Mouse (Mus musculus): ENCODE data around the gene Aldh1a3.

Aldh1a3 gene

DNA sequence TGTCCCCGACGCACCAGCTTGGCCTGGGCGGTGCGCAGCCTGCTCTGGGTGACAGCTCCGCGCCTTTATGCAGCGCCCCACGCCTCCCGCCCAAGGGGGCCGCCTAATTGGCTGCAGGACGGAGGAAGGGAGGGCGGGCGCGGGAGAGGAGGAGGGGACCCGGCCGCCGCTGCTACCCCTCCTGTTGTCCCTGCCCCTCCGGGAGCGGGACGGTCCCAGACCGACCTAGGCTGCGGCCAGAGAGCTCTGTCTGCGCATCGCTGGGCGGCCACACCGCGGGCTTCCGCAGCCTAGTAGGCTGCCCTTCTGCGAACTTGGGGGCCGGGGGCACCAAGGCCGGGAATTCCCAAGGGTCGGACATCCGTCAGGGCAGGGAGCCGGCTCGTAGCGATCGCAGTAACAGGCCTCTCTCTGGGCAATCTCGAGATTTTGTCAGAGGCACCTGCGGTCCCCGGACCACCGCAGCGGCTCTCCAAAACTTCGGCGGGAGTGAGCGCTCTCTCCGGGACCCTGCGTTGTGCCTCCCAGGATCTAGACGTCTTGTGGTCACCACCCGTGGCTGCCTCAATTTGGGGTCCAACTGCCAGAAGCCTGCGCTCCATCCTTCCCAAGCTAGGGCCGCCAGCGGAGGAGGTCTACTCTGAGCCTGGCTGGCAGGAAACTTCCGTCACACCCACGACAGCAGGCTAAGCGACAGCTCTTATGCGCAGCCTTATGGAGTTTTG is at the start of gene Aldh1a3:
TSS of gene Aldh1a3 (minus strand) at position 81 of the 725 bp plus-strand sequence.
- peak; percentile 62 for DNase-seq

DNA sequence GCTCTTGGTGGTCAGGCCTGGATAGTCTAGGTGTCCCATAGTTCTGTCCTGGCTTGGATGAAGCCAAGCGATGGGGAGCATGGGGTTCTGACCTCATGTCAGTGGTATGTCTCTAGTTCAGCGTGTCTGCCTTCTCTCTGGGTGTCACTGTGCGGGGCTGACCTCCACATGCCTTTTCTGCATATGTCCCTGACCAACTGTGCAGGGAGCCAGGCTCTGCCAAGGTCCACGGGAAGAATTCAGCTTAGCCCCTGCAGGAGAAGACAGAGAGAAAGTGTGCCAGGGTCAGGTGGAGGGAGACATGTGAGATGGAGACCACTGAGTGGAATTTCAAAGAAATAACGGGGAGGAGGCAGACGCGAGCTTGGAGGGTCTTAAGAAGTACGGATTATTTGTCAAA is 49.0 kb upstream of the Aldh1a3 start:
- no peak for DNase-seq

DNA sequence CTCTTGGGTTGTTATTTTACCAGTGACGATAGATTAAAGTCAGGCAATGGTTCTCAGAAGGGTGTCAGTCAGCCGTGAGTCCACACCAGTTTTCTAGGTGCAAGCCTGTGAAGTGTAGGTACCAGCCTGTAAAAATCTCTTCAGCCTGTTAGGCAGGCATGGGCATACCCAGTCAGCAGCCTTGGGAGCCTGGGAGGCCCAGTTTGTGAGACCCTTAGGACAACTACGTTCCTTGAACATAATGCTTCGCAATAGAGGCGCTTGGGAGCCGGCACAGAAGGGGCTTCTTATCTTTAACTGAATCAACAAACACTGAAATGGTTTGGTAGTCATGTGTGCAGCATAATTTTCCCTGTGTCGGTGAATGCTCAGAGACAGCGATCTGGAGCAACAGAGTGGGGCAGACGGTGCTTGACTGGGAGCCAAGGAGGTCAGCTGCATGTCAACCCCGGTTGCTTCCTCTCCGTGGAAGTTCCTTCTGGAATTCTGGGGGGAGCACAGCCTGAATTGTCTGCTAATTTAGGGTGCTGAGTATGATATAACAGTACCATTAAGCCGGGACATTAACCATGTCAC is 44.4 kb upstream of the Aldh1a3 start:
- no peak for DNase-seq

DNA sequence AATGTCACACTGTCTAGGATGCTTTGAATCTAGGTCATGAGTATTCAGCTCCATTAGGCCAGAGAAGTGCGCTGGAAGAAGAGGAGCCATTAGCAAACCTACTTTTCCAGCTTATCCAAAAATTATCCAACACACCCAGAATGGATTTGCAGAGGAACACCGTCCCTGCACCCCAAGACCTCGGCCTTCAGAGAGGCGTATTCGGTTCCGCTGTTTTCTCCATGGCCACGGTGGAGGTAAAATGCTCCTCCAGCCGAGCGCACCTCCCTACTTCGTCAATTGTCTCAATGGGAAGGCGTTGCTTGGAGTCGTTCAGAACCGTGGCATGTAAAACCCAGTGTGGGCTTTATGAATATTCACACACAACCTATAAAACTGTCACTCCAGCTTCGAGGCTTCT is 39.3 kb upstream of the Aldh1a3 start:
- DNase-seq = no peak

DNA sequence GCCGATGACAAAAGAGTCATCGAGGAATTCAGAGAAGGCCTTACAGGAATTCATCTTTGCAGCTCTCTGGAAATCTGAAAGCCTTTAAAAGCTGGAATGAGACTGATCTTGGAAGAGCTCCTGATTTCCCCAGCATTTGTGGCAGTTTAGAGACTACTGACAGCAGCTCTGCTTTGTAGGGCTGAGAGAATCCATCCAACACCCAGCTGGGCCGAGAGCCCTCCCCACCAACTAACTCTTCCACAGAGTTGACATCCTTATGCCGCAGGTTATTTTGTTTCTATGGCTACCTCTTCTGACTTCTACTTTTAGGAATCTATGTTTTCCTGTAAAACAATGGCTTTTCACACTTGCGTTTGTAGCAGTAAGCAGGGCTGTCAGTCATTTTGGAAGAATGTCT is 37.9 kb upstream of the Aldh1a3 start:
- DNase-seq = no peak

DNA sequence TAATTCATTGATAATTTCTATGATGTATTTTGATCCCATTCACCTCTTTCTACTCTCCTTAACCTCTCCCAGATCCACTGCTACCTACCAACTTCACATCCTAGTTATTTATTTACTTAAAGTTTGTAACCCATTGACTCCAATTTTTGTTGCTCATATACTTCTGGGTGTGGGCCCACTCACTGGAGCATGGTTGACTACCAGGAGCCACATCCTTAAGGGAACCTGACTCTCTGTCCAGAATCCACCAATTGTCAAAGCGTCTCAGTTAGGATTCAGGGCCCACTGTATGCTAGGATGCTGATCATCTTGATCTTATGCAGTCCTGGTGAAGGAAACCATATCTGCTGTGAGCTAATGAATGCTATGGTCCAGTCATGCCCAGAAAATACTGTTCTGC is 35.8 kb upstream of the Aldh1a3 start:
- no peak for DNase-seq

DNA sequence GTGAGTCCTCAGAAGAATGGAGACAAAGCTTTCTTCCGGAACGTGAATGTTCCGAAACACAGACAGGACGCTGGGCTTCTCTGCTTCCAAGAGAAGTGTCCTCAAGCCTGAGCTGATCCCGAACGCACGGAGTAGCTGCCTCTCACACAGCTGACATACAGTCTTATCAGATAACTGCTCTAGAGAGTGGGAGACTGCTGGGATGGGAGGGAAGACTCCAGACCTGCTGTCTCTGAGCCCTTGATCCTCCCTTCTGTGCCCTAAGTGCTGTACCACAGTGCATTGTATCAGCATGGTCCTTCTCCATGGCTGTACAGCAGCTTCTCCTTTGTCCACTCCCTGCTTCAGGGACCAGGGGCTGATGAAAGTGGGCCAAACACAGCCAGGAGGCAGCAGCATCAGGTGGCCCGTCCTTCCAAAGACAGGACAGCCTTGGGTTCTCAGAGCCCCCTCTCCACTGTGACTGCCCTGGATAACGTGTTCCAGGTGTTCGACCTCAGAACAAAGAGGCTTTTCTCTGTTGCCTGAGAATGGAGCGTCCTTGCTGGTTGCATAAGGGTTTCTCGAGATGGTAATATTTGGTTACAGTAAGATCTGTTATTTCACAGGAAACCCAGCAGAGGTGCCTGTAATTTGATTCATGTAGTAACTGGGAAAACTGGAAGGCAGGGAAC is 24.4 kb upstream of the Aldh1a3 start:
- no peak for DNase-seq

DNA sequence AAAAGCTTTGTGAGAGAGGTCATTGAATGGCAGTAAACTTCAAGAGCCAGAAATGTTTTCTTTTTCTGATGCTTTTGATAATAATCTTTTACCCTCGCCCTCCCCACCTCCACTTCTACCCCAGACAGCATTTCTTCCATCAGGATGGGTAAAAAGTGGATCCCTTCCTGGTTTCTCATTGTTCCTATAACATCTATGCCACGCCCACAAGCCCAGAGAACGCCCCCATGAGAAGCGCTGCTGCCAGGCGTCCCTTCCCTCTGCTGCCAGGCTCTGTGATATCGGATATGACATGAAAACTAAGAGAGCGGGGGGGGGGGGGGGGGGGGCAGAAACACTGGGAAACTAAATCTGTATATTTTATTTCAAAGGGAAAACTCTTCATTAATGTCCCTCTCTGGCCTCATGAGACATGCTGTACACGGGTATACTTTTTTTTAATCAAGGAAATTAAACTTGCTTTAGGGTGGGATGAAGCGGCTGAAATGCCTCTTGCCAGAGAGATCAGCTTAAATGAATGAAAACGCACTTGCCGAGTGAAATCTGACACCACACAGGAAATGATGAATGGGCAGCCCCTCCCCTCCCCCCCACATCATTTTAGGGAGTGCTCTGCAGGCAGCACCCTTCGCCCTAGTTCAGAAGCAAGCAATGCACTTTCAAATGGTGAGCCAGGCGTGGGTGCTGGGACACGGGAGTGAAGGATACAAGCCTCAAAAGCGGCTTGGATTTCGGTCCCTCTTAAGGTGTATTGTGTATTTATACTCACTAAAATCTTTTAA is 22.8 kb upstream of the Aldh1a3 start:
- peak; percentile 54 for DNase-seq

DNA sequence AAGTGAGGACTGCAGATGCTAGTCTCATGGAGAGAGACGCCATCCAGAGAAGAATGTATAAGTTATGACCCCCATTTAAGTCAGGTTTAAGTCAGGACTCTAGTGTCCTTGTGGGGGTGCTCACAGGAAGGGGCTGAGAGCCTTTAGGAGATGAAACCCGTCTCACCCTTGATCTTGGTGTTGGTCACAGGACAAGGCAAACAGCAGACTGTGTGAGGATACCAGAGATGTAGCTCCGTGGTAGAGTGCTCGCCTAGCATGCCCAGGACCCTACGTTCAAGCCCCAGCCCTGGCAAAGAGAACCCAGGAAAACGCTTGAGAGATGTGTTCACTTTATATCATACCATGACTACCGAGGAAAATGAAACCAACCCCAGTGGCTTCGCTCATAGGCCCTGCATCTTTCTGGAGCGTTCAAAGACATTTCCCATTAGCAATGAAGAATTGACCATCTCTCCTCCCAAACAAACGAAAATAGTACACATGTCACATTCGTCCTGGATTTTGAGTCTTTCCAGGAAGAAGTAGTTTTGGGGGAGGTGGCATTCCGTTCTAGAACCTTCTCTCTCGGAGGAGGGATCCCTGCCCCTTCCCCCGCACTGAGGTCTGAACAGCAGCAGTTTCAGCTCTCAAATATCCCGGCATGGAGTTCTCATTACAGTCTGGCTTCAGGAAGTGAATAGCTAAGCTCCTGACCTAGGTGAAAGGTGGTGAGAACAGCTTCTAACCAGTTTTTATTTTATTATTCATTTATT is 21.6 kb upstream of the Aldh1a3 start:
- no peak for DNase-seq

DNA sequence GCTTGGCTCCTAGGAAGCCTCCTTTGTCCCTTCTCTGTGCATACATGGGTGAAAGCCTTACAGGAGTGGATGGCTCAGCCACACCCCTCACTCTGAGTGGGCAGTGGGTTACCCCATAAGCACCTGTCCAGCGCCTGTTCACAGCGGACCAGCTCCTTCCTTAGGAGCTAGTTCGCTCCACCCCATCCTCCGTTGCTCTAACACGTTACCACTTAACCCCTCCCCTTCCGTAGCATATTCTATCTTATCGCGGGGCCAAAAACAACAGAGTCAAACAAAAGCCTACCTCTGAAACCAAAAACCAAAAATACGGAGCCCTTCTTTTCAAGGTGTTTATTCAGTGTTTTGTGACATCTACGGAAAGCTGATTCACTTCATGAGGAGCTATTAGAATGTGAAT is 21.0 kb upstream of the Aldh1a3 start:
- DNase-seq = no peak

DNA sequence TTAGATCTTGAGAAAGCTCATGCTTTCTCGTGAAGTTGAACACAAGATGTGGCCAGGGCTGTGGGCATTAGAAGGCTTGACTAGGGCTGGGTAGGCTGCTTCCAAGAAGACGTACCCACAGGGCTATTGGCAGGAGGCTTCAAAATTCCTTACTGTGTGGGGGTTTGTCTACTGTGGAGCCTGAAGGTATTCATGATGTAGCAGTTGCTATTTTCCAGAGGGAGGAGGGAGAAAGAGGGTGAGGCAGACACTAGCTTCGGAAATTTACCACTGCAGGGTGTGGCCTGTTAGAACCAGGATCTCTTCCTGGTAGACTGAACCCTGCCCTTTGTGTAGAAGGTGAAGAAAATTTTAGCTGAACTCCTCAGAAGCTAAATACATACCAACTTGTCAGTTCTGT is 19.5 kb upstream of the Aldh1a3 start:
- DNase-seq = no peak

DNA sequence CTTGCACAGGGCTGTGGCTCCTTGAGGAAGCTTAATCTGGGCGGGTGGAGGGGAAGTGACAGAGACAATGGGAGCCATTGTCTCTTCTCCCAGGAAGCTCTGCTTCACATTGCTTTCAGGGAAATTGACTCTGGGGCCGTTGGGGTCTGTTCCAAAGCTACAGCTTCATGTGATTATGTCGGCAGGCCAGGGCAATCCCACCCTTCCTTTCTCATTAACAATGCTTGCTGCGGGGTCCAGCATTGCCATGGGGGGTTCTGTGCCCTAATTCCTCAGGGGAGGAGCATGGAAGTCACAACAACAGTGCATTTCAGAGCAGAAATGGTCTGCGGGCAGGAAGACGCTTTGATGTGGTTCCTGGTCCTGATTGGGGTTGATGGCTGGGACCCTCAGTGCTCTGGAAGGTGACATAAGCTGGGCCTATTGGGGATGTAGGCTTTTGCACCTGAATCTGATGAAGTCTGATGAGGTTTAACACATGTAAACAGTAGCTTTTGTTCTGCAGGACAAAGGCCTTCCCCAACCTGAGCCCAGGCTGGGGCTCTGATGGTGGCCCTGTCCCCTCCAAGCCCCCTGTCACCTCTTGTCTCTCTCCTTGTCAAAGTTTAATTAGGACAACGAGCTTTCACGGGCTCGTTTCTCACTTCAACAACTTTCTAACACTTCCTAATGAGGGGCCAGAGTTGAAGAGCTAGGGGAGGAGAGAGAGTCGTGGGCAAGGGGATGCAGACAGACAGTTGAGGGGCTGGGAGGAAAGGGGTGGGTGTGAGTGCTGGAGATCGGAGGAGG is 18.0 kb upstream of the Aldh1a3 start:
- DNase-seq = no peak

DNA sequence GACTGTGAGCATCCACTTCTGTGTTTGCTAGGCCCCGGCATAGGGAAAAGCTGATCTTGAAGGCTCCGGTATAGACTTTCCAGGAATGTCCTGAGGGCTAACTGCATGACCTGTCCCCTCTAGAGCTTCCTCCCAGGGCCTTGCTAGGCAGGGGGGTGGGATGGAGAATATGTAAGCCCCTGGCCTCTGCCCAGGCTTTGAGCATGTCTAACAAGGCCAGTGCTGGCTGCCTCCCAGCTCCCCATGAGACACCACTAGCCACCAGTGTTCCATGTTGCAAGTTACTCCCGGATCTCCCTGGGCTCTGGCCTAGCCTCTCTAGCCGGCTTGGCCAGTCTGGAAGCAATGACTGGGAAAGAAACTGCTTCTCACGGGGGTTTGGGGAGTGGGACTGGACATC is 17.4 kb upstream of the Aldh1a3 start:
- no peak for DNase-seq

DNA sequence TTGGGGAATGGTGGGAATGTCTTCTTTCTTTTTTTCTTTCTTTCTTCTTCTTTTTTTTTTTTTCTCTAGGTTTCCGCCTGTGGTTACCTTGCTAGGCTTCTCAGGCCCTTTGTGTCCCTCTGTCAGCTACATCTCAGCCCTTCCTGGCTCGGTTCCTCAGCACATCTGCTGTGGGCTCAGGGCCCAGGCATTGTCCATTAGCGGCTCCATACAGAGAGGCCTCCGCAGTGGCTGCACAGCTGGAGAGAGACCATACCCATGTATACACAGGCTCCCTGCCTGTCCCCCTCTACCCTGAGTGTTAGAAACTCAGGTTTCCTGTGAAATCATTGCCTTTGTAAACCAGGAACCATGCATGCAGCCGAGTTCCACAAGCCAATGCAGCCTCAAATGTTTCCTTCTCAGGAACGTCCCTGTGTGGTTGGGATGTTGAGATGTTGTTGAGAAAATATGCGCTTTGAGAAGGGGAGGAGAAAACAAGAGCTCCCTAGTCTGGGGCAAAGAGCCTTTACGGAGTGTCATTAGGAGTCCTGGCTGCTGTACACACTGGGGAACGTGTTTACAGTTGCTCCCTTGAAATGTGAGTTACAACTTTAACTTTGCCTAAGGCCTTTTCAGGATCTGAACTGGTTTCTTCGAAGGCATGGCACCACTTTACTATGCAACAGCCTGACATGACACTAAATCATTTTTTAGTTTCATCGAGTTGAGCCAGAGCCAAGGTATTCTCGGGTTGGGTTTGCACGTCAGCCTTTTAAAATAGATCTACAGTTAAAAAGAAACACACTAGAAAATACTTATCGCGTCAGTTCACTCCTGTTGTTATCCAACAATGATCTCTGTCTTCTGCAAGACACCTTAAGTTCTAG is 15.4 kb upstream of the Aldh1a3 start:
- peak; percentile 50 for DNase-seq

DNA sequence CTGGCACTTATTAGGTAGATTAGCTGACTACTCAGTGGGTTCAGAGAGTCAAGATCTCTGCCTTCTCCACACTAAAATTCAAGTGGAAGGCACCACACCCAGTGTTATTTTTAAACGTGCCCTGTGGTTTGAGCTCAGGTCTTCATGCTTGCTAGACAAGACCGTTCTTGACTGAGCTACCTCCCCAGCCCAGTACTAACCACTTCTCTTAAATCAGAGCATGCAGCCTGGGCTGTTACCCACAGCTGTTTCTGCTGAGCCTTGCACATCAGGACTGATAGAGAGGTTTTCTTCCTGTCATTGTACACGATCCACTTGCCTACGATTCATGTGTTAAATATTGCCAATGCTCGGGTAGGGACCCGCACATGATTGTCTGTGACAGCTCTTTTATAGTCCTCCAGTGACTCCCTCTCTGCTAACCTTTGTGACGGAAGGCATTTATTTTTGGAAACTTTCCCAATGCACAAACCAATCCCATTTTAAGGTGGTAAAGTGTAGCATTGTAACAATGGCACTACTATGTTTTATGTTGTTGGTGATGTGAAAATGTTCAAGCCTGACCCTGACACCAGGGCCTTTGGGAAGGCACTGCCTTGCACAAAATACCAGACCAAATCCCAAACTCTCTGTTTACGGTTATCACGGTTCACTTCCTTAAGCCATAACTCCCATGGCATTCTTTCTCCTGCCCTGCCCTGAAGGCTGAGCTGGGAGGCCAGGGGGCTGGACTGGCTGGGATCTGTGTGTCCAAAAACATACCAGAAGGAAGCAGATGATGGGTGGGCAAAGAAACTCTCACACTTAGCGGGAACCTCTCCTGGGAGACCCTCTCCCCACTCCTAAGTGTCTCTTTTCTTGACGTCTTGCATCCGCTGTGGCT is 11.7 kb upstream of the Aldh1a3 start:
- DNase-seq = no peak

DNA sequence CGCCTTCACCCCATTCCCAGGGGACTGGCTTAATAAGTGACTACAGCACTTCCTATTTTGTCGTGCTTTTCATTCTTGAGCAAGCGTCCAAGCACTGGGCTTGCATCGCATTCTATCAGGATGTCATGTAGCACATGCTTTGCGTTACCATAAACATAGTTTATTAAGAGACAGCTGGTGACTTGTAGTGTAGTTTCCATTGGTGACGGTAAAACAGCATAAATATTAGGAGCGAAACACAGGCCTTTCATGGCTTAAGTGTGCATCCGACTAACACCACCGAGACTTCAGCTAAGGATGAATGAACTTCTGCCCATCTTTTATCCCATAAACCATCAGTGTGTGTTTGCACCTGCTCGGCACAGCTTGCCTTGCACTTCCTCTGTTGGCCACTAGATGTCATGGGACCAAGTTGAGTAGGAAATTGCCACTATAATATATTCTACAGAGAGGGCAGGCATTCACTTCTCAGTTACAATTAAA is 7.2 kb upstream of the Aldh1a3 start:
- DNase-seq = peak; percentile 77

DNA sequence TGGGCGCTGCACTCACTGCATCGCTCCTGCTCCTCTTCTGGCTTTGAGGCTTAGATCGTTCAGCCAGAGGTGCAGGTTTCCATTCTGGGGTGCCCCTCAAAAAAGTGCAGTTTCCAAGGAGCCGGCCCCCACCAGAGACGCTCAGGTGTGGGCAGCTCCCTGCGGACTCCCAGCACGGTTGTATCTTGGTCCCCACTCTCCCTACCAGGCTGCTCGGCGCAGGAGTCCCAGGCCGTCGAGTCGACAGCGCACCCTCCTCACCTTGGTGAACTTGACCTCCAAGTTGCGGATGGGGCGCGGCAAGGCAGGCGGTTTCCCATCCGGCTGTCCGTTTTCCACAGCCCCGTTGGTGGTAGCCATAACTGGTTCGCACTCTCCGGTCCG is 272 bp downstream of the Aldh1a3 start:
- DNase-seq = no peak

DNA sequence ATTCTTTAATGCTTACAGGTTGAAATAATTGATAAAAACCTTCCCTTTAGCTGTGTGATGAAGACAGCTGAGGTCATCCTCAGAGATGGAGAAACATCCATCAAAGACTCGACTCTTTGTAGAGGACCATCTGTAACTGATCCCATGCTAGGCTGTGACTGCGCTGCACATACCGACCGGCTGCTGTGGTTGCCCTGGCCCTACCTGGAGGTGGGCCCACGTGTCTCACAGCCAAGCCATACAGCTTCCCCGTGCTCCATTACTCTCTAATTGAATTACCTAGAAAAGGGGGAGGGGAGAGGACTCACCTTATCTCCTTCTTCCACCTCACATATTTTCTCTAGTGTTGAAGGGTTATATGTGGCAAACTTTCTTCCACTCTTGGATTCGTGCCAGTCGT is 5.4 kb downstream of the Aldh1a3 start:
- DNase-seq = no peak

DNA sequence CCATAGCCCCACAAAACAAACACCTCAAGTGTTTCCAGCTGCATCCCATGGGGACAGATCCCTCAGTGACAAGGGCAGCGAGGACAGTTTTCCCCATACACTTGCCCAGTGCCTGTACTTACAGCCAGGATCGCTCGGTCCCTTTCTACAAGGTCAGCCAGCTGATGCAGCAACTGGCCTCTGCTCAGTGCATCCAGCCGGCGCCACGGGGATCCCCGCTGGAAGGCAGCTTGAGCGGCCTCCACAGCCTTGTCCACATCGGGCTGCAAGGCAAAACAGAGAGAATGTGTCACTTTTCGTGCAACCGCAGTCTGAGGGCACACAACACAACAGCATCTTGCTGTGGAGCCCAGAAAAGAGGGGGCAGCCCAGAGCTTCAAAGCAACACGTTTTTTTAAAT is 8.3 kb downstream of the Aldh1a3 start:
- no peak for DNase-seq

DNA sequence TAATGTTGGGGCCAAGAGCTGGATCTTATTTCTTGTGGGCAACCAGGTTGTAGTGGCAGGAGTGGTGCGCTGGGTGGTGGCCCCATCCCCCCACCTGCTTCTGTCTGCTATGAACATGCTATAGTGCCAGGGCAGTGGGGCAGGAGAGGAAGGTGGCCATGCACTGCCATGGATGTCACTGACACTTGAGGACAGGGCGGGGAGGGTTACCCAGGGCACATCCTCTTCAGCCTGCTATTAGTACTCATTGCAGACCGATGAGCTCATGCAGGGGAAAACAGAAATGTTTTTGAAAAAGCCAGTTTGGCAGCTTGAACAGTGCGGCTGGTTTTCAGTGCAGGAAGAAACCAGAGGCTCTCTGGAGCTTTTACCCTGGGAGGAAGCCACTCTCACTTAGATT is 10.5 kb downstream of the Aldh1a3 start:
- DNase-seq = peak; percentile 9
